Mouse (Mus musculus): ENCODE data around the gene Vmn2r89. TPM values are rescaled to one million over a fixed set of nuclear protein-coding genes. Genes with fewer than 3 reads are reported as not detected.

Vmn2r89 gene
- polyA plus RNA-seq, 1 experiment from 2014 or later, result not detected

GRCm38 (mm10) chr14:51497958-51498357 is 46.3 kb downstream of the Vmn2r89 start:
- no peaks in the 10 kb centered on the region for H3K9me3 ChIP-seq (ENCODE audit: control insufficient read depth, low read length)
- no peaks in the 10 kb centered on the region for H3K4me1 ChIP-seq (ENCODE audit: control insufficient read depth in 2 of 2, insufficient read depth in 2 of 2, low read length in 2 of 2)
- 85% methylated on average over 2 of the region's 2 CpGs for WGBS

GRCm38 (mm10) chr14:51499707-51500275 is 48.1 kb downstream of the Vmn2r89 start:
- 67% methylated on average over 2 of the region's 2 CpGs for WGBS

More at GRCm38 (mm10) chr14:51497958-51498357, 46.3 kb downstream of the Vmn2r89 start:
- no peak overlapping the region for H3K27ac ChIP-seq (replicated peaks in 1 of 2; ENCODE audit: control insufficient read depth in 1 of 2, insufficient read depth in 1 of 2, low read depth in 2 of 2, low read length in 2 of 2)
- no peak overlapping the region for H3K4me3 ChIP-seq (ENCODE audit: control insufficient read depth in 1 of 2, insufficient read depth in 1 of 2, low read depth in 1 of 2, low read length in 2 of 2)
- no peaks in the 10 kb centered on the region for H3K27me3 ChIP-seq (ENCODE audit: control insufficient read depth, insufficient read depth, low read length)
- no peaks in the 10 kb centered on the region for H3K36me3 ChIP-seq (ENCODE audit: control insufficient read depth, insufficient read depth, low read length)
- H3K4me2 ChIP-seq (ENCODE audit: low read length), result no peak overlapping the region
- ATAC-seq (ENCODE audit: insufficient number of reproducible peaks, insufficient read depth, low FRiP score, low read depth), result no peak
- no peak overlapping the region for H3K9ac ChIP-seq (ENCODE audit: low read length)

GRCm38 (mm10) chr14:51500461-51500860 is 48.8 kb downstream of the Vmn2r89 start:
- WGBS, result 82% methylated on average over 4 of the region's 4 CpGs
- H3K9me3 ChIP-seq (ENCODE audit: control insufficient read depth, low read length), result no peaks in the 10 kb centered on the region
- no peaks in the 10 kb centered on the region for H3K4me1 ChIP-seq (ENCODE audit: control insufficient read depth in 2 of 2, insufficient read depth in 2 of 2, low read length in 2 of 2)
- no peaks in the 10 kb centered on the region for H3K36me3 ChIP-seq (ENCODE audit: control insufficient read depth, insufficient read depth, low read length)
- no peak overlapping the region for H3K27ac ChIP-seq (replicated peaks in 1 of 2; ENCODE audit: control insufficient read depth in 1 of 2, insufficient read depth in 1 of 2, low read depth in 2 of 2, low read length in 2 of 2)
- H3K4me2 ChIP-seq (ENCODE audit: low read length), result no peak overlapping the region
- no peak overlapping the region for H3K9ac ChIP-seq (ENCODE audit: low read length)
- no peak overlapping the region for H3K4me3 ChIP-seq (ENCODE audit: control insufficient read depth in 1 of 2, insufficient read depth in 1 of 2, low read depth in 1 of 2, low read length in 2 of 2)
- no peak for ATAC-seq (ENCODE audit: insufficient number of reproducible peaks, insufficient read depth, low FRiP score, low read depth)
- no peaks in the 10 kb centered on the region for H3K27me3 ChIP-seq (ENCODE audit: control insufficient read depth, insufficient read depth, low read length)

More at GRCm38 (mm10) chr14:51499707-51500275, 48.1 kb downstream of the Vmn2r89 start:
- Histone ChIP-seq H3K4me1 (ENCODE audit: control insufficient read depth in 2 of 2, insufficient read depth in 2 of 2, low read length in 2 of 2) (no peaks in the 10 kb centered on the region), H3K27ac (replicated peaks in 1 of 2; ENCODE audit: control insufficient read depth in 1 of 2, insufficient read depth in 1 of 2, low read depth in 2 of 2, low read length in 2 of 2) (no peak overlapping the region), H3K9ac (ENCODE audit: low read length) (no peak overlapping the region), H3K9me3 (ENCODE audit: control insufficient read depth, low read length) (no peaks in the 10 kb centered on the region), H3K4me2 (ENCODE audit: low read length) (no peak overlapping the region), H3K27me3 (ENCODE audit: control insufficient read depth, insufficient read depth, low read length) (no peaks in the 10 kb centered on the region), H3K36me3 (ENCODE audit: control insufficient read depth, insufficient read depth, low read length) (no peaks in the 10 kb centered on the region), H3K4me3 (ENCODE audit: control insufficient read depth in 1 of 2, insufficient read depth in 1 of 2, low read depth in 1 of 2, low read length in 2 of 2) (no peak overlapping the region)
- no peak for ATAC-seq (ENCODE audit: insufficient number of reproducible peaks, insufficient read depth, low FRiP score, low read depth)

GRCm38 (mm10) chr14:51507416-51507815 is 55.8 kb downstream of the Vmn2r89 start:
- no peak for ATAC-seq (ENCODE audit: insufficient number of reproducible peaks, insufficient read depth, low FRiP score, low read depth)

More at GRCm38 (mm10) chr14:51507416-51507815, 55.8 kb downstream of the Vmn2r89 start:
- no peaks in the 10 kb centered on the region for H3K9me3 ChIP-seq (ENCODE audit: control insufficient read depth, low read length)
- H3K4me2 ChIP-seq (ENCODE audit: low read length), result no peak overlapping the region
- no peaks in the 10 kb centered on the region for H3K36me3 ChIP-seq (ENCODE audit: control insufficient read depth, insufficient read depth, low read length)
- H3K4me3 ChIP-seq (ENCODE audit: control insufficient read depth in 1 of 2, insufficient read depth in 1 of 2, low read depth in 1 of 2, low read length in 2 of 2), result no peak overlapping the region
- no peaks in the 10 kb centered on the region for H3K27me3 ChIP-seq (ENCODE audit: control insufficient read depth, insufficient read depth, low read length)
- H3K27ac ChIP-seq (replicated peaks in 1 of 2; ENCODE audit: control insufficient read depth in 1 of 2, insufficient read depth in 1 of 2, low read depth in 2 of 2, low read length in 2 of 2), result no peak overlapping the region
- WGBS, result 89% methylated on average over 8 of the region's 8 CpGs
- no peak overlapping the region for H3K9ac ChIP-seq (ENCODE audit: low read length)
- no peaks in the 10 kb centered on the region for H3K4me1 ChIP-seq (ENCODE audit: control insufficient read depth in 2 of 2, insufficient read depth in 2 of 2, low read length in 2 of 2)

Other genes with a start within 250 kb of the Vmn2r89 start
- not detected in 2 replicates for gene Ear14, start 248.5 kb upstream of the Vmn2r89 start, polyA plus RNA-seq (2014; fragmentation: Nextera tagmentation; extraction: Ambion mirVana)
- gene Rnase2a, start 195.7 kb upstream of the Vmn2r89 start, polyA plus RNA-seq (2014; fragmentation: Nextera tagmentation; extraction: Ambion mirVana), result not detected in 2 replicates
- not detected in 2 replicates for gene Gm7247, start 90.1 kb upstream of the Vmn2r89 start, polyA plus RNA-seq (2014; fragmentation: Nextera tagmentation; extraction: Ambion mirVana)
- gene Vmn2r88, start 41.0 kb upstream of the Vmn2r89 start, polyA plus RNA-seq (2014; fragmentation: Nextera tagmentation; extraction: Ambion mirVana), result not detected in 2 replicates
- gene Gm5622, start 100.9 kb downstream of the Vmn2r89 start, polyA plus RNA-seq (2014; fragmentation: Nextera tagmentation; extraction: Ambion mirVana), result 0.16 TPM in 1 of 2 replicates, not detected in the other
- not detected in 2 replicates for gene Gm17175, start 122.2 kb downstream of the Vmn2r89 start, polyA plus RNA-seq (2014; fragmentation: Nextera tagmentation; extraction: Ambion mirVana)
- not detected in 2 replicates for gene Gm17174, start 140.3 kb downstream of the Vmn2r89 start, polyA plus RNA-seq (2014; fragmentation: Nextera tagmentation; extraction: Ambion mirVana)
- gene Gm17078, start 159.5 kb downstream of the Vmn2r89 start, polyA plus RNA-seq (2014; fragmentation: Nextera tagmentation; extraction: Ambion mirVana), result not detected in 2 replicates
- not detected in 2 replicates for gene Gm4181, start 183.8 kb downstream of the Vmn2r89 start, polyA plus RNA-seq (2014; fragmentation: Nextera tagmentation; extraction: Ambion mirVana)
- not detected in 2 replicates for gene Gm17079, start 243.6 kb downstream of the Vmn2r89 start, polyA plus RNA-seq (2014; fragmentation: Nextera tagmentation; extraction: Ambion mirVana)

All from heart, embryonic 14.5 days (tissue).